Mouse (Mus musculus): ENCODE measurements around the gene Dusp23. TPM values are rescaled to one million over a fixed set of nuclear protein-coding genes. Genes with fewer than 3 reads are reported as not detected.

Gene Dusp23
- 15.4 and 17.2 TPM in 2 replicates for polyA plus RNA-seq (2015; fragmentation: Nextera tagmentation; extraction: Ambion mirVana)

DNA sequence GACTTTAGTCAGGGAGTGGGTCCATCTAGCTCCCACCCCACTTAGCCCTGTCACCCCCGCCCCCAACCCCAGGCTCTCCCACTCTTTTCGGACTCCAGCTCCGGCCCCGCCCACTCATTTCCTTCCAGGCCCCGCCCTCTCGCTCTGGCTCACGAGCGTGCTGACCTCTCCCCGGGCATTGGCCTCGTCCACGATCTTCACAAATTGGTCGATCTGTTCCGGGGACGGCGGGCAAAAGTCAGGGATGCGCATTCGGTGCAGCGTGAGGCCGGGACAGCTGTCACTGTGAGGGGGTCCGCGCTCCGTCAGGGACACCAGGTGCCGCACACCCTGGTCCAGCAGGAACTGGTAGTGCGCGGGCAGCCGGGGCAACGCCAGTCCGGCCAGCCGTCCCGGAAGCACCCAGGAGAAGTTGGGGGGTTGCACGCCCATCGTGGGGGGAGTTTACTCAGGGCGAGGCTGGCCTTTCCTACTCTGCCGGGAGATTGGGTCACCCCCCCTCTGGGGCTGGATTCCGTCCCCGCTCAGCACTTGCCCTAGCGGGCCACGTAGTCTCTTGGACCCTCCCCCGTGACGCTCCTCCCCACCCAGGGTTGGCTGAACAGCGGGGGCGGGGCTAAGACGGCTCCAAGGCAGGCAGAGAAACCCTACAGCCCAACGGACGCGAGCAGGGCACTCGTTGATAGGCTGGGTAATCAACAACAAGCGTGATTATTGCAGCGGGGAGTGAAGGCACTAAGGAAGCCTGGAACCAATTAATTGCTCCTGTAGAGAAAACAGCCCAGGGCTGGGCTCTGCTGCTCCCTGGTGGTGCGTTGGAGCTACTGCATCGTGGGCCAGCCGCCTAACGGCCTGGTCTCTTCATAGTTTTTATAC, at the start of gene Dusp23:
Gene Dusp23 (minus strand): TSS at position 512 of the 876 bp plus-strand sequence.
- Histone ChIP-seq H3K4me1 (peaks cover 19% of the 10 kb centered on the region), H3K4me3 (replicated peaks) (peak within 1 kb of the TSS; percentile 76), H3K9ac (peak within 1 kb of the TSS; percentile 81), H3K27me3 (no peaks in the 10 kb centered on the region), H3K4me2 (peak within 1 kb of the TSS; percentile 83), H3K9me3 (replicated peaks) (no peaks in the 10 kb centered on the region), H3K36me3 (no peaks in the 10 kb centered on the region), H3K27ac (peak within 1 kb of the TSS; percentile 95)
- WGBS = under 1% methylated on average over 53 of the region's 53 CpGs
- peak; percentile 99 for ATAC-seq (replicated peaks; ENCODE audit: low FRiP score)

DNA sequence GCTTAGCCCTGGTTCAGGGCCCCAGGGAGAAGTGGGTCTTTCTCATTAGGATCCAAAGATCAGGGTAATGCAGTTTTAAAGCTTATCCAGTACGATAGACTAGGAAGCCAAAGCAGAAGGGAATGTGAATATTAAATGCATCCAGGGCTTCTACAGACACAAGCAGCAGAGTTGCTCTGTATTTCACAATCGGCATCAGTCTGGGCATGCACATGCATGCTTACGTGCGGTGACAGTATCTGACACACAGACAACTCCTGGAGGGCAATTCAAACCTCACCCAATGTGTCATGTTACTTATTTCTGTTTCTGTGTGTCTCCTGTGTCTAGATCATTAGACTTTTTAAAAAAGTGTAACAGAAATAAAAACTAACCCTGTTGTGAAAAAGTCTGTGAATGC, 48.0 kb upstream of the Dusp23 start:
- Histone ChIP-seq H3K4me2 (no peak overlapping the region), H3K4me3 (replicated peaks) (no peak overlapping the region), H3K9me3 (replicated peaks) (no peaks in the 10 kb centered on the region), H3K27me3 (no peaks in the 10 kb centered on the region), H3K36me3 (no peaks in the 10 kb centered on the region), H3K9ac (no peak overlapping the region), H3K4me1 (no peaks in the 10 kb centered on the region), H3K27ac (no peak overlapping the region)
- WGBS = 92% methylated on average over 4 of the region's 4 CpGs
- ATAC-seq (replicated peaks; ENCODE audit: low FRiP score) = no peak

DNA sequence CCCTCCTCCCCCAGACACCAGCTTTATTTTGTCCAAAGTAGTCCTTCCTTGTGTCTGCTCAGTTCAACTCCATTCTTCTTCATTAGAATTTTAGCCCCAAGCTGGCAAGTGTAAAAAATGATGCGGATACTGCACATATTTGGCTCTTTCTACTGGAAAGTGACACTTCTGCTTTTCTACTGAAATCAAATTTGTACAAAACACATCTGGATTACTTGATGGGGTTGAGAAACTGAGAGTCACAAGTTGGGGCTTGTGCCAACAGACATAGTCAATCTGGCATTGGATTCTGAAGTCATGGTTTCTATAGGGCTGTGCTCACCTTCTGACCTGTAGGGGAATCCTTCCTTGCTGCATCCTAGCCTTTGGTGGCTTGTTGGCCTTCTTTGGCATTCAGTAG, 38.0 kb upstream of the Dusp23 start:
- ATAC-seq (replicated peaks; ENCODE audit: low FRiP score) = no peak
- H3K36me3 ChIP-seq = no peaks in the 10 kb centered on the region
- H3K4me2 ChIP-seq = no peak overlapping the region
- no peaks in the 10 kb centered on the region for H3K4me1 ChIP-seq
- no peaks in the 10 kb centered on the region for H3K27me3 ChIP-seq
- no peaks in the 10 kb centered on the region for H3K9me3 ChIP-seq (replicated peaks)
- H3K9ac ChIP-seq = no peak overlapping the region
- WGBS = 88% methylated on average over 1 of the region's 1 CpGs
- H3K4me3 ChIP-seq (replicated peaks) = no peak overlapping the region
- H3K27ac ChIP-seq = no peak overlapping the region

DNA sequence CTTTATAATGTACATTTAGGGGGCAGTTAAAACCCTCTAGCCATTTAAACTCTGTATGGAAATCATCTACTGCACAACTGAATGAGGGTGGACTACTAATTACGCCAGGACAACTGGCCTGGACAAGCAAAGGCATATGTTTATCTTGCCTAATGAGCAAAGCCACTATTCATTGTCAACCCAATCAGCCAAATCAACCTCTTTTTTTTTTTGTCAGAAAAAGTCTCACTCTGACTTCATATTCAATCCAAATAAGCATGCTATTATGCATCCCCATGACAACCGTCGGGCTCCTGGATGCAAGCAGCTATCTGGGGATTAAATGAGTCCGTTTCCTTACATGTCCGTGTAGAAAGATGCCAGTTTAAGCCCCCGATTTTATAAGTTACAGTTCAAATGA, 34.8 kb upstream of the Dusp23 start:
- ATAC-seq (replicated peaks; ENCODE audit: low FRiP score) = no peak
- no peaks in the 10 kb centered on the region for H3K27me3 ChIP-seq
- no peak overlapping the region for H3K9ac ChIP-seq
- no peaks in the 10 kb centered on the region for H3K4me1 ChIP-seq
- H3K4me3 ChIP-seq (replicated peaks) = no peak overlapping the region
- H3K9me3 ChIP-seq (replicated peaks) = no peaks in the 10 kb centered on the region
- no peak overlapping the region for H3K4me2 ChIP-seq
- H3K36me3 ChIP-seq = no peaks in the 10 kb centered on the region
- 76% methylated on average over 6 of the region's 6 CpGs for WGBS
- no peak overlapping the region for H3K27ac ChIP-seq

DNA sequence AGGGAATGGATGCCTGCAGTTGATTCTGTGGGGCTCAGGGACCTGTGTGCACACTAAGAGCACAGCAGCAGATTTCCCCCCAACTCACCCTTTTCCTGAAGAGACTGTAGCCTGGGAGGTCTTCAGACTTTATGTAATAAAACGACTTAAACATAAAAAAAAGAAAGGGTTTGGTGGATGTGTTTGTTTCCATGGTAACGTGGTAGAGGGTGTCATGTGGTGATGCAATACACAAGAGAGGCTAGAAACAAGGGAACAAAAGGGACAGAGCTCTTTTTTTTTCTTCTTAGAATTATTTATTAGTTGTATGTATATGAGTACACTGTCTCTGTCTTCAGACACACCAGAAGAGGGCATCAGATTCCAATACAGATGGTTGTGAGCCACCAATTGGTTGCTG, 32.7 kb upstream of the Dusp23 start:
- H3K4me3 ChIP-seq (replicated peaks) = no peak overlapping the region
- no peak overlapping the region for H3K9ac ChIP-seq
- no peaks in the 10 kb centered on the region for H3K4me1 ChIP-seq
- no peaks in the 10 kb centered on the region for H3K36me3 ChIP-seq
- H3K27me3 ChIP-seq = no peaks in the 10 kb centered on the region
- 70% methylated on average over 2 of the region's 2 CpGs for WGBS
- H3K27ac ChIP-seq = no peak overlapping the region
- ATAC-seq (replicated peaks; ENCODE audit: low FRiP score) = no peak
- H3K4me2 ChIP-seq = no peak overlapping the region
- H3K9me3 ChIP-seq (replicated peaks) = no peaks in the 10 kb centered on the region

DNA sequence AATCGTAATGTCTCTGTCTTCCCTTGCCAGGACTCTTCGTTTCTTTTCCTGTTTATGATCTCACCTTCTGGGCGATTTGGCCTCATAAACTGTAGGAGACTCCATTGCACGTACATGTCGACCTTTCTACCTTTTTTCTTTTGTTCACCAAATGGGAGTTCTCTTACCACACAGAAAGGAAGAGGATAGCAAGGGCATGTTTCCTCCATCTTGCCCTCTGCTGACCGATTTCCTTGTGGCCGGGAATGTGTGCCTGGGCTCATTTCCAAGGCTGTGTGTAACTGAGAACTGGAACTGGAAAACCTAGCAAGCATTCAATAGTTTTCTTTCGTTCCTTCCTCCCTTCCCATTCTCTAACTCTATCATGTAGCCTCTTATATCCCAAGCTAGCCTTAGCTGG, 26.9 kb upstream of the Dusp23 start:
- Histone ChIP-seq H3K4me1 (no peaks in the 10 kb centered on the region), H3K4me2 (no peak overlapping the region), H3K9ac (no peak overlapping the region), H3K4me3 (replicated peaks) (no peak overlapping the region), H3K9me3 (replicated peaks) (no peaks in the 10 kb centered on the region), H3K36me3 (no peaks in the 10 kb centered on the region), H3K27me3 (no peaks in the 10 kb centered on the region), H3K27ac (no peak overlapping the region)
- no peak for ATAC-seq (replicated peaks; ENCODE audit: low FRiP score)
- WGBS = 55% methylated on average over 8 of the region's 8 CpGs

DNA sequence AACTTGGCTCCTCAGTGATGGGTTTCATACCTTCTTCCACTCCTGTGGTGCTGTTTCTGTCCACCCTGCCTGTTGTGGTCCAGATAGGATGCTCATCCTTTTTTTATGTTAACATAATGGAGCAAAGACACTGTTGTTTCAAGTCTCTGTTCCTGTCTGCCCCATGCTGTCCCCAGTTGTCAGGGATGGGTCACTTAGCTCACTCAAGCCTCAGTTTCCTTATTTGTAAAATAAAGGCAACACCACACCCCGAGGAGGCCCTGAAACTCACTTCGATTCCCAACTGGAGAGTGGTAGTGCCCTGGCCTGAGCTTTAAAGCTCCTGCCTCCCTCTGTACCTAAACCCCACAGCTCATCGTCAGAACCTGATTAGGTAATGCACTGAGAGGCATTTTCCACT, 24.5 kb upstream of the Dusp23 start:
- H3K36me3 ChIP-seq = no peaks in the 10 kb centered on the region
- H3K9ac ChIP-seq = no peak overlapping the region
- H3K27ac ChIP-seq = no peak overlapping the region
- WGBS = 68% methylated on average over 3 of the region's 3 CpGs
- peaks cover 4% of the 10 kb centered on the region for H3K4me1 ChIP-seq
- no peak for ATAC-seq (replicated peaks; ENCODE audit: low FRiP score)
- H3K4me2 ChIP-seq = no peak overlapping the region
- H3K4me3 ChIP-seq (replicated peaks) = no peak overlapping the region
- no peaks in the 10 kb centered on the region for H3K9me3 ChIP-seq (replicated peaks)
- H3K27me3 ChIP-seq = no peaks in the 10 kb centered on the region

DNA sequence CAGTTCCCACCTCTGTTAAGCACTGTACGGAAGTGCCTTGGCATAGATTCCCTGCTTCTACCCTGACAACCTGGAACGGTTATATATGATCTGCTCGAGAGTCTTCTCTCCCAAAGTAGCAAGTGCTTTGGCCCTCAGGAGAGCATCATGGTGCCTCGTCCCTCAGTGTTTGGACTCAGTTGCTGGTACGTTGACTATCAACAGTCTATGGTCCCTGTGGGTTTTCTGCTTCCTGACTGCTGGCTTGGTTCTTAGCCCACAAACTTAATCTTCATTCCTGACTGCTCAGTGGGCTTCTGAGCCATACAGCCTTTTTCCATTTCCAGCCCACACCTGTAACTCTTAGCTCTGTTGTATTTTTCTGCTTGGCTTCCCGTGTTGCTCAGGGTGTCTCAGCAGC, 21.1 kb upstream of the Dusp23 start:
- Histone ChIP-seq H3K36me3 (no peaks in the 10 kb centered on the region), H3K4me3 (replicated peaks) (no peak overlapping the region), H3K4me1 (peaks cover 17% of the 10 kb centered on the region), H3K4me2 (no peak overlapping the region), H3K27me3 (no peaks in the 10 kb centered on the region), H3K9ac (no peak overlapping the region), H3K27ac (no peak overlapping the region), H3K9me3 (replicated peaks) (no peaks in the 10 kb centered on the region)
- no peak for ATAC-seq (replicated peaks; ENCODE audit: low FRiP score)
- 83% methylated on average over 6 of the region's 6 CpGs for WGBS

DNA sequence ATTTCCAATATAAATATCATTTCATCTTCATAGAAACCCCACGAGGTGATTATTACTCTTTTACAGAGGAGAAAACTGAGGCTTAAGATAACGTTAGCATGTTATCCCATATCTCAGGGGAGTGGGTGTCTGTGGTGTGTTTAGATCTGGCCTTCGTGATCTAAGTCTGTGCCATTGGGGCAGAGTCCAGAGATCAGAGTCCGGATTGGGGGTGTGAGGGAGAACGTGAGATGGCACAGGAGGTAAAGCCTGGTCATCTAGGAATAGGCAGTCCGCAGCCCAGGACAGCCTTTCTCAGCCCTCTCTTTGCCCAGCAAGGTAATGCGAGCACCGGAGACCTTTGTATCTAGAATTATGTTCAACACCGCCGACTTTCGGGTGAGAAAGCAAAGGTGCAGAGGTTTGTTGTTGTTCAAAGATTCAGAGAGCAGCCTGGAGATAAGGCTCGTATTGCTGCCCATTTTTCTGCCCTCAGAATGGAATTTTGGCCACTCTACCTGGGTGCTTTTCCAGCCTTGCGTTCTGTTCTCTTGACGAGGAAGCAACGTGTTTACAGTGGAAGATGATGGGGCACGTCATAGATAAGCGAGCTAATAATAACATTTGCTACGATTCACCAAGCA, 19.4 kb upstream of the Dusp23 start:
- Histone ChIP-seq H3K4me1 (peaks cover 21% of the 10 kb centered on the region), H3K9ac (no peak overlapping the region), H3K9me3 (replicated peaks) (no peaks in the 10 kb centered on the region), H3K27me3 (no peaks in the 10 kb centered on the region), H3K4me3 (replicated peaks) (no peak overlapping the region), H3K4me2 (no peak overlapping the region), H3K36me3 (no peaks in the 10 kb centered on the region), H3K27ac (no peak overlapping the region)
- WGBS = 59% methylated on average over 18 of the region's 18 CpGs
- ATAC-seq (replicated peaks; ENCODE audit: low FRiP score) = no peak

DNA sequence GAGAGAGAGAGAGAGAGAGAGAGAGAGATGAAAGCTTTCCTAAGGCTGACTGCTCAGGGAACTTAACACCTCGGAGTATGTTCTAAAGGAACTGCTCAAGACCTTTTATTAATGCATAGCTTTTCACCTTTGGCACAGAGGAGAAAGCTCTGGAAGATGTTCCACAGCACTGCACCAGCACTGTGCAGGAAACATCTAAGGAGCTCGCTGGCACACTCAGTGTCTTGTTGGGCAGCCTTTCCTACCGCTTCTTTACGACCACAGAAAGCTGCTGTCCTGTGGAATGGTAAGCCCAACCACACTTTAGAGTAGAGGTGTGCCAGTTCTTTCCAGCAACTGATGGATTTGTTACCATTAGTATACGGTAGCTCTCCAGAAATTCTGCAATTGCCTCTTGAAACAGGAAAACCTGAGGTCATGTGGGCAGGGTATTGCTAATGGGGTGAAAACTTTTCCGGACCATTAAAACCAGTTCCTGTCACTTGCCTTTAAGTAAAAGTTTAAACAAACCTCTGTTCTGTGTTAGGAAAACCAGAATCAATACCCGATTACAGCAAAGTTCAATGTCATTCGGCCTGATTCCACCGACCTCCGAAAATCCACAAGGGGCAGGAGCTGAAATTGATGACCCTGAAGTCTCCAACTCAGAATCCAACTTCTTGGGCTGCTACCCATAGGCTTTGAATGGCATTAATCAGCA, 18.7 kb upstream of the Dusp23 start:
- Histone ChIP-seq H3K27ac (0 out of 2 replicates have a peak overlapping the region, but pooled peaks have one; percentile 49), H3K9me3 (replicated peaks) (no peaks in the 10 kb centered on the region), H3K4me3 (replicated peaks) (no peak overlapping the region), H3K36me3 (no peaks in the 10 kb centered on the region), H3K27me3 (no peaks in the 10 kb centered on the region), H3K9ac (no peak overlapping the region), H3K4me1 (peaks cover 21% of the 10 kb centered on the region), H3K4me2 (no peak overlapping the region)
- WGBS = 35% methylated on average over 10 of the region's 10 CpGs
- ATAC-seq (replicated peaks; ENCODE audit: low FRiP score) = peak; percentile 52

DNA sequence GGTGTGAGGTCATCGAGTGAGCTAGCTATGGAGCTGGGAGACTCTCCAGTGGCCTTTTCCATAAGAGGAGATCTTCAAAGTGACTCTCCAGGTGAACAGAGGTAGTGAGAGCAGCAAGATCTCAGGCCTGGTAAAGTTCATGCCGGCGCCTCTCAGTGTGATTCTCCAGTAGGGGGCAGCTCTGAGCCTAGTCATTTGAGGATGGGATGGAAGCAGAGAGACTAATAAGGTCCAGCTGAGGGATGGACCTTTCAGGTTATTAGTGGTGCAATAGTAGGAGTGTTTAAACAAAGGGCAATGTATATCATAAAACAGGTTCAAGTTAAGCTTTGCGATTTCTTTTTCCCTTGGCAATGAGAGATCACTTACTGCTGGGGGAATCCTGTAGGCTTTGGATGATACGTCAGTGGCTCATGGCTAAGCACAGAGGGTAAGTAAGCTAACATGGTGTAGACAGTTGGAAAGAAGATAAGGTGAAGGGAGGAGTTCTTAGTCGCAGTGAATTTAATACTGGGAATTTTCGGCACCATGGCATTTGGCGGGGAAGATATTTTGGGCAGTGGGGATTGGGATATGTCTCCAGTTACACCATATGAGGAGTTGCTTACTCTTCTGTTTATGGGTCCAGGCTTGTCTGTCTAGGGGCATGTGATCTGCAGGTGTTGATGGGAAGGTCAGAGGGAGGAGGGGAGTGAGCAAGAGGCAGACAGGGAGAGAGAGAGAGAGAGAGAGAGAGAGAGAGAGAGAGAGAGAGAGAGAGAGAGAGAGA, 17.9 kb upstream of the Dusp23 start:
- Histone ChIP-seq H3K27ac (no peak overlapping the region), H3K4me2 (no peak overlapping the region), H3K36me3 (no peaks in the 10 kb centered on the region), H3K9me3 (replicated peaks) (no peaks in the 10 kb centered on the region), H3K27me3 (no peaks in the 10 kb centered on the region), H3K4me3 (replicated peaks) (no peak overlapping the region), H3K4me1 (peaks cover 21% of the 10 kb centered on the region), H3K9ac (no peak overlapping the region)
- peak; percentile 61; the same call in 1 of the 2 replicates for ATAC-seq (replicated peaks; ENCODE audit: low FRiP score)
- 50% methylated on average over 8 of the region's 8 CpGs for WGBS
